In the genomic region with DNA sequence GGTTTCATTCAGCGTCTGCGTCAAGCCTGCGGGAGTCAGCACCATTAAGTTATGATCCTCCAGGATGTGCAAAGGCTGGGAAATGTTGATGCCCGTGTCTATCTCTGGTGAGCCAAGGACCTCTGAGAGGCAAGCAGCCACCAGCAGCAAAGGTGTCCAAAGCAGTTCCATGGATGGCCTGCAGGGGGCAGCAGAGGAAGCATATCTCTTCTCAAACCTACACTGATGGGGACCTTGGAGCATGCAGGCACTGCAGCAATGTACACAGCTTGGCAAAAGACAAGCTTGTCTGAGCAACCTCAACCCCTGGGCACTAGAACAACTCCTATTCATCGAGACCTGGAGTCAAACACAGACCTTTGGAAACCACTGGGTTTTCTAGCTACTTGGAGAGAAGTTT, we compare ENCODE assay signal across 10 mouse cellular contexts. TPM values are rescaled to one million over a fixed set of nuclear protein-coding genes. Genes with fewer than 3 reads are reported as not detected.
DNase-seq lines count a peak whose midpoint lies in the region; ATAC-seq and TF ChIP-seq lines count a peak whose summit lies in the region.
"Had no signal": no experiment of that assay in that cellular context is flagged by ENCODE, and none has a peak within 500 bp of the region (broad histone marks: within the 10 kb centered on the region; RNA-seq: fewer than 3 reads in every experiment).

No protein-coding gene starts in this region.

- no peak overlapping the region for H3K27ac ChIP-seq in forebrain, embryonic 10.5 days
- H3K27ac ChIP-seq in forebrain, embryonic 15.5 days (replicated peaks) = no peak overlapping the region
- H3K27ac ChIP-seq in hindbrain, embryonic 16.5 days (ENCODE audit: low read depth, low read length) = no peak overlapping the region
- no peak overlapping the region for H3K27ac ChIP-seq in spleen, adult 2 months (ENCODE audit: insufficient read depth, low read length)
- H3K27ac ChIP-seq: liver, embryonic 15.5 days had no signal

- no peak overlapping the region for H3K4me2 ChIP-seq in forebrain, embryonic 15.5 days (replicated peaks)
- H3K4me2 ChIP-seq in hindbrain, embryonic 16.5 days (ENCODE audit: low read length) = no peak overlapping the region
- H3K4me2 ChIP-seq: liver, embryonic 15.5 days had no signal

- no peaks in the 10 kb centered on the region for H3K9me3 ChIP-seq in forebrain, embryonic 10.5 days
- no peaks in the 10 kb centered on the region for H3K9me3 ChIP-seq in forebrain, embryonic 15.5 days
- no peaks in the 10 kb centered on the region for H3K9me3 ChIP-seq in hindbrain, embryonic 16.5 days (ENCODE audit: control insufficient read depth, low read length)
- H3K9me3 ChIP-seq: liver, embryonic 15.5 days had no signal

- H3K36me3 ChIP-seq in forebrain, embryonic 10.5 days (replicated peaks) = no peaks in the 10 kb centered on the region
- no peaks in the 10 kb centered on the region for H3K36me3 ChIP-seq in forebrain, embryonic 15.5 days
- no peaks in the 10 kb centered on the region for H3K36me3 ChIP-seq in hindbrain, embryonic 16.5 days (ENCODE audit: control insufficient read depth, insufficient read depth, low read length)
- H3K36me3 ChIP-seq in spleen, adult 2 months (ENCODE audit: control insufficient read depth, insufficient read depth, low read length) = no peaks in the 10 kb centered on the region
- H3K36me3 ChIP-seq: liver, embryonic 15.5 days had no signal

- no peak for TF ChIP-seq POLR2A in spleen, adult 2 months (IDR thresholded peaks at IDR 0.05; ENCODE audit: low read depth, low read length)

- no peak overlapping the region for H3K4me3 ChIP-seq in forebrain, embryonic 10.5 days
- no peak overlapping the region for H3K4me3 ChIP-seq in forebrain, embryonic 15.5 days
- H3K4me3 ChIP-seq in hindbrain, embryonic 16.5 days (ENCODE audit: low read length) = no peak overlapping the region
- no peak overlapping the region for H3K4me3 ChIP-seq in spleen, adult 2 months (ENCODE audit: extremely low read depth, insufficient read depth, insufficient read length)
- H3K4me3 ChIP-seq: liver, embryonic 15.5 days had no signal

- DNase-seq in forebrain, embryonic 10.5 days (ENCODE audit: extremely low spot score, low spot score) = peak; percentile 62
- peak; percentile 77 for DNase-seq in ZHBTc4 (ENCODE audit: low read depth, low spot score)
- peak; percentile 77 to 82 for DNase-seq in cerebellum, postnatal 25 days
- peak; percentile 72 to 79 for DNase-seq in layer of hippocampus, postnatal 14 days (ENCODE audit: low spot score in 2 of 2)
- peak; percentile 65 for DNase-seq in lung, postnatal 14 days
- DNase-seq in spleen, adult 2 months (ENCODE audit: low read depth in 1 of 2, low spot score in 2 of 2) = peak in 1 of 2 experiments; percentile 12

- ATAC-seq in forebrain, embryonic 15.5 days (replicated peaks) = no peak
- ATAC-seq in hindbrain, embryonic 16.5 days = 0 out of 2 replicates have a peak, but pooled peaks have one; percentile 30

- H3K9ac ChIP-seq in forebrain, embryonic 15.5 days (replicated peaks) = no peak overlapping the region
- H3K9ac ChIP-seq in hindbrain, embryonic 16.5 days (ENCODE audit: low read depth, low read length) = no peak overlapping the region
- H3K9ac ChIP-seq: liver, embryonic 15.5 days had no signal

- no peaks in the 10 kb centered on the region for H3K27me3 ChIP-seq in forebrain, embryonic 10.5 days (ENCODE audit: poor library complexity, severe bottlenecking)
- H3K27me3 ChIP-seq in forebrain, embryonic 15.5 days = no peaks in the 10 kb centered on the region
- no peaks in the 10 kb centered on the region for H3K27me3 ChIP-seq in hindbrain, embryonic 16.5 days (replicated peaks; ENCODE audit: control insufficient read depth, insufficient read depth, low read length)
- no peaks in the 10 kb centered on the region for H3K27me3 ChIP-seq in spleen, adult 2 months (ENCODE audit: control insufficient read depth, insufficient read depth, low read length)
- H3K27me3 ChIP-seq: liver, embryonic 15.5 days had no signal

- WGBS in forebrain, embryonic 10.5 days = 60% methylated on average over 5 of the region's 5 CpGs
- 52% methylated on average over 5 of the region's 5 CpGs for WGBS in forebrain, embryonic 15.5 days
- WGBS in hindbrain, embryonic 16.5 days = 57% methylated on average over 5 of the region's 5 CpGs
- WGBS in spleen, adult 2 months = 57% methylated on average over 5 of the region's 5 CpGs

- no peaks in the 10 kb centered on the region for H3K4me1 ChIP-seq in forebrain, embryonic 10.5 days
- H3K4me1 ChIP-seq in forebrain, embryonic 15.5 days = no peaks in the 10 kb centered on the region
- no peaks in the 10 kb centered on the region for H3K4me1 ChIP-seq in hindbrain, embryonic 16.5 days (ENCODE audit: control insufficient read depth, insufficient read depth, low read depth, low read length)
- H3K4me1 ChIP-seq in spleen, adult 2 months (ENCODE audit: control insufficient read depth, insufficient read depth, insufficient read length) = no peaks in the 10 kb centered on the region
- H3K4me1 ChIP-seq: liver, embryonic 15.5 days had no signal

- TF ChIP-seq CTCF in spleen, adult 2 months (IDR thresholded peaks at IDR 0.05; ENCODE audit: extremely low read depth, insufficient read depth, insufficient read length, insufficient replicate concordance) = peak; percentile 16; the same call in 1 of the 2 replicates

RNA-seq across cellular contexts. Expression of gene Acsm5, which starts 0.4 kb away (rescaled TPM):
- polyA plus RNA-seq in forebrain, embryonic 10.5 days (2016; fragmentation: Nextera tagmentation; extraction: Ambion mirVana) = not detected in 2 replicates
- not detected in 2 replicates for polyA plus RNA-seq in forebrain, embryonic 15.5 days (2015; fragmentation: Nextera tagmentation; extraction: Ambion mirVana)
- polyA plus RNA-seq in hindbrain, embryonic 16.5 days (2015; fragmentation: Nextera tagmentation; extraction: Ambion mirVana) = 0.33 TPM in 1 of 2 replicates, not detected in the other
- under 1 TPM; 0.12 to 0.36 TPM for total RNA-seq in layer of hippocampus, postnatal 14 days (2021)
- not detected in 2 replicates for polyA plus RNA-seq in spleen, adult 2 months (2012; rRNA removed)
- polyA plus RNA-seq: C2C12 had no signal

RNA-seq across cellular contexts. Expression of gene Pdilt, which starts 3.6 kb away (rescaled TPM):
- not detected in 2 replicates for polyA plus RNA-seq in forebrain, embryonic 10.5 days (2016; fragmentation: Nextera tagmentation; extraction: Ambion mirVana)
- 0.08 TPM in 1 of 2 replicates, not detected in the other for polyA plus RNA-seq in forebrain, embryonic 15.5 days (2015; fragmentation: Nextera tagmentation; extraction: Ambion mirVana)
- 0.06 TPM in 1 of 2 replicates, not detected in the other for polyA plus RNA-seq in hindbrain, embryonic 16.5 days (2015; fragmentation: Nextera tagmentation; extraction: Ambion mirVana)
- not detected for total RNA-seq in layer of hippocampus, postnatal 14 days (2021)
- polyA plus RNA-seq in spleen, adult 2 months (2012; rRNA removed) = not detected in 2 replicates
- polyA plus RNA-seq: C2C12; liver, embryonic 15.5 days had no signal

RNA-seq across cellular contexts. Expression of gene Acsm2, which starts 34.5 kb away (rescaled TPM):
- polyA plus RNA-seq in forebrain, embryonic 10.5 days (2016; fragmentation: Nextera tagmentation; extraction: Ambion mirVana) = not detected in 2 replicates
- polyA plus RNA-seq in forebrain, embryonic 15.5 days (2015; fragmentation: Nextera tagmentation; extraction: Ambion mirVana) = not detected in 2 replicates
- polyA plus RNA-seq in hindbrain, embryonic 16.5 days (2015; fragmentation: Nextera tagmentation; extraction: Ambion mirVana) = not detected in 2 replicates
- not detected for total RNA-seq in layer of hippocampus, postnatal 14 days (2021)
- polyA plus RNA-seq in spleen, adult 2 months (2012; rRNA removed) = 0.53 TPM in 1 of 2 replicates, not detected in the other
- polyA plus RNA-seq: C2C12; liver, embryonic 15.5 days had no signal

RNA-seq across cellular contexts. Expression of gene Umod, which starts 40.6 kb away (rescaled TPM):
- not detected in 2 replicates for polyA plus RNA-seq in forebrain, embryonic 10.5 days (2016; fragmentation: Nextera tagmentation; extraction: Ambion mirVana)
- not detected in 2 replicates for polyA plus RNA-seq in forebrain, embryonic 15.5 days (2015; fragmentation: Nextera tagmentation; extraction: Ambion mirVana)
- not detected in 2 replicates for polyA plus RNA-seq in hindbrain, embryonic 16.5 days (2015; fragmentation: Nextera tagmentation; extraction: Ambion mirVana)
- not detected for total RNA-seq in layer of hippocampus, postnatal 14 days (2021)
- 0.02 and 0.75 TPM in 2 replicates for polyA plus RNA-seq in spleen, adult 2 months (2012; rRNA removed)
- polyA plus RNA-seq: C2C12; liver, embryonic 15.5 days had no signal
